Mouse (Mus musculus): Measurements from ENCODE around the gene Thsd7b.
A peak's percentile ranks its signal among the peaks of the same experiment; 100 is the strongest.

Thsd7b gene

DNA sequence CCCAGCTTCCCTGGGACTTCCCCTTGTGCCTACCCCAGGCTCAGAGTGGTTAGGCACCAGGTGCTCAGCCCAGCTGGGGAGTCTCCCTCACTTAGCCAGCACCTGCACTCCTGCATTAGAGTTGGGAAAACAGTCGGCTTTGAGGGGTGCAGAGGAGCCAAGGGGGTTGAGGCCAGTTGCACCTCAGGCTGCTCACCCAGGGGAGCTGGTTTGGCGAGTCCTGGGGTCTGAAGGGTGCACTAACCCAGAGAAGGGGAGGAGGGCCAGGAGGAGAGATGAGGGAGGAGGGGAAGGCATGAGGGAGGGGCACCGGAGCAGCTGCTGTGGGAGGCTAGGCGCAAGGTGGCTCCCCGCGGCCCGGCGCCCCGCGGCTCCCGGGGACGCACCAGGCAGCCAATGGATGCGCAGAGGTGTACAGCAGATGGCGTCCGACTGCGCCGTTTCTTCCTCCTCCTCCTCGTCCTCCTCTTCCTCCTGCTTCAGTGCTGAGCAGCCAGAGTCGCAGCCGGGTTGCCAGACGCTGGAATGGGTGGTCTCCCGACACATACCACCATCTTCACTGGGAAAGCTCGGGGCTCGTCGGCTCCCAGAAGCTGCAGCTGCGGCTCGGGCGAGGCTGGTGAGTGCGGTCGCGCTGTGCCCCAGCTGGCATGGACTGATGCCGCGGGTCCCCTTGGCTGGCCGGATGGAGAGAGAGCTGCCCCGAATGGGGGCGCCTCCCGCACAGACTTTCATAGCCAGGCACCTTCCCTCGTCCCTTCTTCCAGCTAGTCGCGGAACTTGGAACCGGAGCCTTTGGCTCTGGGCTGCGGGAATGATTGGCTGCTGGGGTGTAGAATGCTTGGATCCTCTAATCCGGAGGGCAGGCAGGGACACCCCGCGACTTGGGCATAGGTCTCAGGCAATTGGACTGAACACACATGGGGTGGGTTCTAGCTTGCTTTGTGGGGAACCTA lies at the start of gene Thsd7b:
TSS of gene Thsd7b (plus strand) at position 321 of the 956 bp plus-strand sequence.
- peak; percentile 10 for DNase-seq (ENCODE audit: low read depth, low spot score)

DNA sequence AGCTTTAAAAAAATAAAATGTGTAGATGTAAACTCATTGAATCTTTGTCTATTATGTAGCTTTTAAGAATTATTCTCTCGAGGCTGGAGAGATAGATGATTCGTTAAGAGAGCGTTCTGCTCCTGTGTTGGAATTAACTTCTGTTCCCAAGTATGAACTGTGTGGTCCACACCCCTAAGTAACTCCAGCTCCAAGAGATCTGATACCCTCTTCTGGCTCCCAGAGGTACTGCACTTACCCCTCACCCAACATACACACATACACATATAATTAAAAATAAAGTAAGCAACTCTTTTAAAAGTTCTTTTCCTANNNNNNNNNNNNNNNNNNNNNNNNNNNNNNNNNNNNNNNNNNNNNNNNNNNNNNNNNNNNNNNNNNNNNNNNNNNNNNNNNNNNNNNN lies 28.8 kb upstream of the Thsd7b start:
- DNase-seq (ENCODE audit: low read depth, low spot score), result peak; percentile 20

DNA sequence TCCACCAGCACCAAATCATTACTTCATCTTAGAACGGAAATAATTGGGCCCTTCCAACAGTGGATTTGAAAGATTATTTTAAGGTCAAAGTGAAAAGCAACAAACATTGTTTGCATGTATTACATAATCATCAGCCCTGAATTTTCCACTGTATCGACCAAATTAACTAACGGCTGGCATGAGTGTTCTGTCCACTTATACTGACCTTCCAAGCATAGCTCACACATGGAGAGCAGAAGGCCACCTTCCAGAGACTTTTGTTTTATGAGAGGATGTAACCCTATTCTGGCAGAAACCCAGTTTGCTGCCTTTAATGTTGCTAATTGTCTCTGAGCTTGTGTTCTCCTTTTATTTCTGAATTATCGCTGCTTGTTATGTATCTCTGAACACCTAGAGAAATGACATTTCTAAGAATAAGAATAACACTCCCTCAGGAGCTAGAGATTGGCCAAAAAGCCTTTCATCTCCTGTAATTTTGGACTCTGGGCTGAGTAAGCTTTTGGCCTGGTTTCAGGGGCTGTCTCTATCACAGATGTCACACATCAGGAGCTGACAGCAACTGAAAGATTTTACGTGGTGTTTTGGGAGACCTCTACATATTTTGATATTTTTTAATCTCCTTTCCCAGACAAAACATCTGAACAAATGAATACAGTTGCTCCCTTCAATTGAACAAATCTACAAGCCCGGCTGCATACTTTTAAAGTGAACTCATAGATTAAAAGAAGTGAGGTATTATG lies 22.2 kb upstream of the Thsd7b start:
- DNase-seq (ENCODE audit: low read depth, low spot score), result no peak

DNA sequence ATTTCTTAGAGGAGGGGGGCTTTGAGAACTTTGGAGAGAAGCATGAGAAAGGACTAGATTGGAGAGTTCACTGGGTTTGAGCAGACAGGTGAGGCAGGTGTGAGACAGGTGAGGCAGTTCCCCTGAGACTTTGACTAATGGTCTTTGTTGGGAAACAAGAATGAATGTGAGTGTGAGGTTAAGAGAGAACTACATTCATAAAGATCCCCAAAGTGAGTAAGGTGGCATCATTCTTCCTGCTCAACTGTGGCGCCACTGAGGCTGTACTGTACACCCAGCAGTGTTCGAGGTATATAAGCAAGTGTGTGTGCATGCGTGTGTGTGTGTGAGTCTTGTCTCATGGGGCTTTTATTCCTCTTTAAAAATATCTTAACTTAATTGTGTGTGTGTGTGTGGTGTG lies 6.4 kb upstream of the Thsd7b start:
- no peak for DNase-seq (ENCODE audit: low read depth, low spot score)

DNA sequence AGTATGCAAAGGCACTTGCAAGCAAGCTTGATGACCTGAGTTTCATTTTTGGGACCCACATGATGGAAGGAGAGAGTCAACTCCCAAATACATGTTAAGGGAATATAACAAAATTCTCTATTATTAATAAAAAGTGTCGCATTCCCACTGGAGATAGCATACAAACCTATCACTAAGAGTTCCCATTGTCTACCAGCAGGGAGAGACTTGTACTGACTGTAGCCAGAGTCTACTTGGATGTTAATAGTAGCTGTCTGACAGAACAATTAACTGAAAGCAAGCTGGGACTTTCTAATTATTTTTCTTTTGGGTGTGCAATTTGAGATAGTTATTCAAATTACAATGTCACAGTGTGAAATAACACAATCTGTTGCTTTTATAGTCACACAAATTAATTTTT lies 31.1 kb downstream of the Thsd7b start:
- no peak for DNase-seq (ENCODE audit: low read depth, low spot score)

DNA sequence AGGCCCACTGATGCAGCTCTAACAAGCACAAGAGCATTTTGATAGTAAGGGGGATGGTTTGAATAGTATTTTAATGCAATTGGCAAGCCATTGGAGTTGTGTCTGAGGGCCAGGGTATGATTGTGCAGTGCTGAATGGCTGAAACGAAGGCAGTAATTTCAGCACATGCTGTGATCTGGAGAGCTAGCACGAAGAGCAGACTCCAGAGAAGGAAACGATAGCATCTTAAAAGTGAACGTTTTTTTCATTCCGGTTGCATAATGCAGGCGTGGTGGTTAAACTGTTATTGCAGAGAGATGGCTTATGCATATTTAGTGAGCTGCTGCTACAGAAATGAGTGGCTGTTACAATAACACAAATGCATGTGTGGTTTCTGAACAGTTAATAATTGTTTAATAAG lies 51.3 kb downstream of the Thsd7b start:
- DNase-seq (ENCODE audit: low read depth, low spot score), result no peak

DNA sequence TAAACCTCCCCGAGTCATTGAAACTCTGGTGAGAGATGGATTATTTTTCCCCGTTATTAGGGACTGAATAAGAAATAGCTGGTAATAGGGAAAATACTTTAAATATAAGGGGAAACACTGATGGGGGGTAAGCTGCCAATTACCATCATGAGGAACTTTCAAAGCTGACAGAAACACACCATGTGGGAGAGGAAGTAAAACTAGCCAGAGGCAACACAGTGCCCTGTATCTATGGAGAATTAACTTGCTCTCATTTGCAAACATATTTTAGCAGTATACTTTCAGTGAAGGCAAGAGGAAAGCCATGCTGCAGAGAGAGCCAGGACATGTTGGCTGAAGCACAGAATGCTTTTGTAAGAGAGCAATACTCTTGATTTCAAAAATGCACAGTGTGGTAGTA lies 51.7 kb downstream of the Thsd7b start:
- DNase-seq (ENCODE audit: low read depth, low spot score), result no peak

DNA sequence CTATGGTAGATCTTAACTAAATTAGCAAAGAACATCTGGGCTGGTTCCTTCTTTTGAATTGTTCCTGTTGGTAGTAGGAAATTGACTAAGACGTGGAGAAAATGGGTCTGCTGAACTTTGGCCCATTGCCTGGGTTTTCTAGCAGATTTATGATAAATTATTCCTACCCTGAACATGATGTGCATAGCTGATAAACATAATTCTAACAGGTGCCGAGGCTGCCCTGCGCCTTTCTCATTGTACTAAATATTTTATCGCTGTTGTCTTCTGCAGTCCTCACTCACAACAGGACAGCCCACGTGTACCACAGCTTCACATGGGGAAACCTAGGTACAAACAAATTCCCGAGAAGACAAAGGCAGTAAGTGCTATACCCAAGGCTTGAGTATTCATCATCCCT lies 83.5 kb downstream of the Thsd7b start:
- no peak for DNase-seq (ENCODE audit: low read depth, low spot score)

DNA sequence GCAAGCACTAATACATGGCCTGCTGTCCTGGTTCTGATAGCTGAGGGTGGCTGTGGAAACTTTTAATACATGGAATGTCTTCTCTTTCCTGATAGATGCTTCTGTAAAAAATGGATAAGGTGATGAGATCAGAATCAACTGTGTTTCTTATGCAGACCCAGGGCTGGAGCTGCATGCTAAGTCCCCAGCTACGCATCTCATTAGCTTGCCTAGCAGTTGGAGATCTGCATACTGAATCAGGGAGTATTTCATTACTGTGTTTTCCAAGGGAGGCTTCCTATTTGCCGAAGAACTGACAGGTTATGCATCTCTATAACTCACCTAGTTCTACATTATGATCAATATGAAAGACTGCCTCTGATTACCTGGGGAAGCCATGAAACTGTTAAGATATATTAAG lies 84.3 kb downstream of the Thsd7b start:
- no peak for DNase-seq (ENCODE audit: low read depth, low spot score)

DNA sequence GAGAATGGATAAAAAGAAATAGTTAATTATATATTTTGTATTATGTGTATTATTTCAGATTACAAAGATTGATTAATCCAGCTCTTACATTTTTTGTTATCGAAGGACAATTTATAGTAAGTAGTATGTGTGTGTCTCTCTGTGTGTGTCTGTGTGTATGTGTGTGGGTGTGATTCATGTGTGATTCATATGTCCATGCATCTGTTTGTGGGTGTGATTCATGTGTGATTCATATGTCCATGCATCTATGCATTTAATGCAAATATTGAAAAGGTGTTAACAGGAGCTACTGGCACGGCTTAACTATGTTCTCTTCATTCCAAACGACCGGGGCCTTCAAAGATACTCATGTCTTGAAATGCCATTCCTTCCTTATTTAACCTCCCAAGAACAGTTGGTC lies 90.3 kb downstream of the Thsd7b start:
- DNase-seq (ENCODE audit: low read depth, low spot score), result no peak

DNA sequence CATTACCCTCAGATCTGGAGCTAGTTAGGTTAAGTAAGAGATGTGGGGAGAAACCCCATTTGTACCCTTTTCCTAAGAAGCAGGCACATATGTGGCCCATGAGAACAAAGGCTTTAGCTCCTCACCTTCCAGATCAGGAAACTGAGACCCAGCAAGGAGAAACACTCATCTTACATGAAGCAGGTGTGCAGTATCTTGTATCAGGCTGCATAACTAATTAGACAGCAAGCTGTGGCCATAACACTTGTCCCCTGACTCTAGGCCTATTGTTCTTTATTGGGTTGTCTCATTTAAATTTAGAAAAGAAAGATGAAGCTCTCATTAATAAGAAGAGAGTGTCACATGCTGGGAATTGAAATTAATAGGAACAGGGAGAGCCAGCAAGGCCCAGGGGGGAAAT lies 91.7 kb downstream of the Thsd7b start:
- DNase-seq (ENCODE audit: low read depth, low spot score), result no peak

DNA sequence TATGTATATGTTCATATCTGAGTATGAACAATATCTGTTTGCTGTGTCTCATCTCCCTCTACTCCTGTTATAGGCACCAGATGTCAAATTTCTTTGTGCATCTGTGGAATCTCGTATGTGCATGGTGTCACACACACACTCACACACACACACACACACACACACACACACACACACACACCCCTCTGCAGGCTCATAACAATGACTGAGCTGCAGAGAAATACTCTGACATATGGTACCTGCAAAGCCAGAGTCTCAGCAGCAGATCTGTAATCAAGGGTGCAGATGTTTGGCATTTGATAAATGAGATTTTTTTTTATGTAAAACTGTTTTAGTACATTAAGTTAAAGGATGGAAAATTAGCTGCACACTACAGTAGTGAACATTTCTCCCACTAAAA lies 92.5 kb downstream of the Thsd7b start:
- DNase-seq (ENCODE audit: low read depth, low spot score), result no peak

DNA sequence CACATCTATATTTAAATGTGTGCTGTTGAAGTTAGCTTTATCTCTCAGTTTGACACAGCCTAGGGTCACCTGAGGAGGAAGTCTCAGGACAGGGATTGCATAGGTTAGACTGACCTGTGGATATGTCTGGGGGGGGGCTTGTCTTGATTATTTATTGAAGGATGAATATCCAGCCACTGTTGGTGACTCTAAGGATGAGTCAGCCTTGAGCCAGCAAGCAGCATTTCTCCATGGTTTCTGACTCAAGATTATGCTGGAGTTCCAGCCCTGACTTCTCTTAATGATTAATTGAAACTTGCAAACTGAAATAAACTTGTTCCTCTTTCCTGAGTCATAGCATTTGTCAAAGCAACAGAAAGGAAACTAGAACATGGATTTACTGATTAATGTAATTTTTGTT lies 113.4 kb downstream of the Thsd7b start:
- DNase-seq (ENCODE audit: low read depth, low spot score), result no peak

DNA sequence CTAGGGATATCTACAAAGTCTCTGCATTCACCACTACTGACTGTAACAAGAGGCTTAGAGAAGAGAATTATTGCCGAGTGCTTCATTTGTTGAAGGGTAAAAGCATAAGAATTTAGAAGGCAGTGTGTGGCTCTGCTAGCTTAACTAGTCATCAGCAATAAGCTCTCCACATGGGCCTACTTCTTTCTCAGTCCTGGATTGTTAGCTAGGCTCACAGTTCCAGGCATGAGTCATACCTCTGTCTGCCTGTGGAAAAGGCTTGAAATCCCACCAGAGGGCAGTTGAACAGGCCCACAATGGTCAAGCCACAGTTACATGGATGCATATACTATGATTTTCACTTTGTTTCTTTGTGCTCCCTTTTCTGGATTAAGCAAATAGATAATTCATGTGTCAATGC lies 138.5 kb downstream of the Thsd7b start:
- DNase-seq (ENCODE audit: low read depth, low spot score), result no peak

DNA sequence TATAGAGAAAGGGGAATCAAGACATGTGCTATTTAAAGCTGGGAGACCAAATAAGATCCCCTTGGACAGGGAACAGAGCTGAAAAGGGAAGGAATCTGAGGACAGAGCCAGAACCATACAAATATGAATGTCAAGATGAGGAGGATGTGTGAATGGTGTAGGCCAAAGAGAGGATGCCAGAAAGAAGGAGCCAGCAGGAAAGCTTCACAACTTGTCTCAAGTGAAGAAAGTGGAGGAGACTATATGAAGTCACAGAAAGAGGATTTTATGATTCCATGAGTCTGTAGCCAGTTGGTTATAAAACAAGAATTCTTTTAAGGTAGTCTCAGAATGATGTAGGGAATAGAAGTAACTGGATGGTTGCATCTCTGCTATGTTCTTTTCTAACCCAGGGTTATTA lies 148.5 kb downstream of the Thsd7b start:
- no peak for DNase-seq (ENCODE audit: low read depth, low spot score)

DNA sequence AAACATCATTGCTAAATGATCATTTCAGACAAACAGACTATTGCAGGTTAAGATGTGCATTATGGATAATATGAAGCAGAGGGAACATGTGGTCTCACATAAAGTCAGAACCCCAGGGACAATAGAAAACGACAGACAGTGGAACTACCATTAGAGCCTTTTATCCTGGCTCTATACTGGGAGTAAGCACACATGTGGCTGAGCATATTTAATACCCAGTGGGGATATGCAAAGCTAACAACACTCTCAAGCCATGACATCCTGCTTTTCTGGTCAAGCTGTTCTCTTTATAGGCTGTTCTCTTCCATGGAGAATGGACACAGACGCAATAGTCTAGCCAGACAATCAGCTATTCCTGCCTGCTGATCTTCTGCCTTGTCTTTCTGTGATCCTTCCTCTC lies 191.3 kb downstream of the Thsd7b start:
- DNase-seq (ENCODE audit: low read depth, low spot score), result no peak

DNA sequence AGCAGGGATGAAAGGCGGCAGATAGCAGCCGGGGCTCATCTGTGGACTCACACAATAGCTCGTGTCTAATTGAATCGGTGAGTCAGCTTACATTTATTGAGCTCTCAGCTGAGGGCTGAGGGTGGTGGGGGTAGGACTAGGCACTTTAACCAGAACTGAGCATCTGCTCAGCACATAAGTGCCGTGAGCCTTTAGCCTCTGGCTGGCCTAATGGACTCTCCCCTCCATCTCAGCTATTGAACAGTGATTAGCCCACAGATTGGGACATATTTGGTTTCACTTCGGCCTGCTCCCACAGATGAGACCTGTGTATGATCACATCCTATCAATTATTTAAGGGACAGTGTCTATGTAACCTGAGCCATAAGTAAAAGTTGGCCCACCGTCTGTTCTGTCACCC lies 200.4 kb downstream of the Thsd7b start:
- DNase-seq (ENCODE audit: low read depth, low spot score), result no peak

DNA sequence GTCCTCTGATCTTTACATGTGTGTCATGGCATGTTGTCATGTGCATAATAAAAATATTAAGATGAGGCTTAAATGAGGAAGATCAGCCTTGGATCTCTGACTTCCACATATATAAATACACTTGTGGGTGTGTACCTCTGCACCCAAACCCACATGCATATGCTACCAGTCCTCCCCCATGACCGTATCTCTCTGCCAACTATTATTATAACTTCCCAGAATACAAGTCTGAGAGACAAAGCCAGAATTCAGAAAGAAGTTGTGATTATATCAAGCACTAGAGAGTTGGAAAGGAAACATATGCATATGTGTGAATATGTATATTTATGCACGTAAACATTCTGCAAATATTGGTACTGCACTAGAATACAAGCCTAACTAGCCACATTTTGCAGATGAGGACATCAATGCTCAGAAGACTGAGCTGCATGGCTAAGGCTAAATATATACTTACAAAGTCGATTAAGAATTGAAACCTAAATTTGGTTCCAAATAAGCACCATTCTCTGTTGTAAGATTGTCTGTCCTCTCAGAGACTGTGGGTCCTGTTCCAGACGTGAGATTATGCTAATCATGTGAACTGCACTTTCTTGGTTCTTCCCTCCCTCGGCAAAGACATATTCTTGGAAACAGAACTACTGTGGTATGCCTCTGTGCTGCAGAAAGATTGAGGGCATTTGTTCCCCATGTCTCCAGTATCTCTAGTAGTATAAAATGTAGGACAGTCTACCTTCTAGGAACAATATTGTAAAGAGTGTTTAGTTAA lies 211.3 kb downstream of the Thsd7b start:
- DNase-seq (ENCODE audit: low read depth, low spot score), result no peak

DNA sequence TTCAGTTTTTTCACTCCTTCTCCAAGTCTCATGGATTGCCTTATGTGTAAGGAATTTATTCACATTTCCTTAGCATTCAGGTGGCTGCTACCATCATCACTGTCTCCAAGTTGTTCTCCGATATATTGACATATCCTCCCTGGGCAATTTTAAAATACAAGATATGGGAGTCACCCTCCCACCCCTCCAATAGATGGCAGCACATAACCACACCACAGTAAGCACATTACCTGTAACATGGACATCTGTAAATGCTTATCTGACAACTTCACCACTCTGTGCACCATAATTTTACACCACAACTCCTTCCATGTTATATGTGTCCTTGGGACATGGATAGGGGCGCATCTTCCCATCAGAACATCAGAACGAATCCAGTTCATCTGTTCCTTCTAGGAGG lies 218.0 kb downstream of the Thsd7b start:
- peak; percentile 7 for DNase-seq (ENCODE audit: low read depth, low spot score)

DNA sequence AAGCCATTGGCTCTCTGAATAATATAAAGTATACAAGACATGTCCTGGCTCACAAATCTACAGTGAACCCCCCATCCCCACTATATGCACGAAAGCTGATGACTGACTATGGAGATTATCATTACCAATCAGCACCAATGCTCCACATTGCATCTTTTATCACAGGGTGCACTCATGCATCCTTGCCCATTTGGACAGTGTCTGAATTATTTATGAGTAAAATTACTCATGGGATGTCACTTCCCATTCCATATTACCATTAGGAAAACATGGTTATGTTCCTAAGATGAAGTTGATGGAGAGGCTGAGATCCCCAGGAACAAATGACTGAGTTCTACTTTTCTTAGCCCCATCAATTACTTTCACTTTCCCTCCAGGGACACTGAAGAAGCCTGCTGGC lies 220.8 kb downstream of the Thsd7b start:
- no peak for DNase-seq (ENCODE audit: low read depth, low spot score)

DNA sequence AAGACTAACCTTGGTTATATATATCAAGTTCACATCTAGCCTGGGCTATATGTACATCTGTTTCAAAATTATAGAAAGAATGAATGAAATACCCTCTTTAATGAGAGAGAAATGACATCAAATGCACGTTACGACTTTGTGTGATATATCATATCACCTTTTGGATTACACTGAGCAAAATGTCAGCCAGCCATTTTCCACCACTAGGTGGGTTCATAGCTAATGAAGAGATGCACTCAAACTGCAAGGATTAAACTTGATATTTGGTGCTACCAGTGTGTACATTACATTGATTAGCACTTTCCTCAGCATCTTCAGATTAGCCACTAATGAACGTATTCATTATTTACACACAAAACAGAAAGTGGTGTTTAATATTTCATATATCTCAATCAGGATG lies 228.6 kb downstream of the Thsd7b start:
- no peak for DNase-seq (ENCODE audit: low read depth, low spot score)

DNA sequence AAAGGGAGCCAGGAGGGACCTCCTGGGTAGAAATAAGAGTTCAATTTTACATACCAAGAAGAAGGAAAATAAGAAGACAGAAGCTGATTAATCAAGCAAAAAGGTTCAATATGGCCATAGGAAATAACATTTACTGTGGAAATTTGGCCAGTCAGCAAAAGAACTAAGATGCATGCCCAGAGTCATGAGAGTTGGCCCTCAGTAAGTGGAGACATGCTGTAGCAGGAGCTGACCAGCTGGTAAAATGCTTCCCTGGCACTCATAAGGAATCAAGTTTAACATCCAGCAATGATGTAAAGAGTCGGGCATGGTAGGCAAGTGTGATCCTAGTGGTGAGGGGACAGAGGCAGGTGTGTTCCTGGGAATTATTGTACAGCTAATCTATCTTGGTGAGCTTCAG lies 243.3 kb downstream of the Thsd7b start:
- no peak for DNase-seq (ENCODE audit: low read depth, low spot score)
